Mouse (Mus musculus): Measurements from ENCODE around the gene C530025M09Rik. TPM values are rescaled to one million over a fixed set of nuclear protein-coding genes. Genes with fewer than 3 reads are reported as not detected.

C530025M09Rik gene
- polyA plus RNA-seq, 1 experiment = not detected

DNA sequence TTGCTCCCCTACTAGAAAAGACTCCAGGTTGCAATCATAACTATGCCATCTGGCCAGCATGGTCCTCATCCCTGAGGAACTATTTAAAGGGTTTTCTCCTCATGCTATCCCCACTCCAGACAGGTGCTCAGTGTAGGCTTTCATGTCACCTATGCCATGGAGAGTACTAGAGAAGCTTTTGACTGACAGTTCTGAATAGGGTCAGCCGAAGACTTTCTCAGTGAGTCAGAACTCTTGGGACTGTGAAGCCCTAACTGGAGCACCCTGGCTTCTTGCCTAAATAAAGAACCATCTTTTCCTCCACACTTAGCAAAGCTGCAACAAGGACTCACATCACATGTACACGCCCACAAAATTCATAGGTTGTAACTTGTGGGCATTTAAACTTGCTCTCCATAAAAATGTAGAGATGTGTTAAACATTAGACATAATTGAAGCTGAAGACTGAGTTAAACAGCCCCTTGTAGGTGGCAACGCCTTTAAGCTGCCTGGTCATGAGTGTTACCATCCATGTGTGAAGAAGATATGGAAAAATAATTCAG is 26.3 kb downstream of the C530025M09Rik start:
- no peaks in the 10 kb centered on the region for H3K36me3 ChIP-seq (ENCODE audit: control insufficient read depth, insufficient read depth, low read length)
- H3K27me3 ChIP-seq (ENCODE audit: control insufficient read depth, insufficient read depth, low read length) = no peaks in the 10 kb centered on the region
- H3K4me3 ChIP-seq (ENCODE audit: control insufficient read depth, low read depth, low read length) = no peak overlapping the region
- no peaks in the 10 kb centered on the region for H3K4me1 ChIP-seq (ENCODE audit: control insufficient read depth, insufficient read depth, low read length)
- TF ChIP-seq POLR2A (IDR thresholded peaks at IDR 0.05; ENCODE audit: control insufficient read depth, low read depth, low read length) = no peak
- no peak for TF ChIP-seq CTCF (IDR thresholded peaks at IDR 0.05; ENCODE audit: control insufficient read depth, insufficient read depth, insufficient replicate concordance, low read depth, low read length)
- no peak overlapping the region for H3K27ac ChIP-seq (ENCODE audit: control insufficient read depth, insufficient read depth, low read depth, low read length)

DNA sequence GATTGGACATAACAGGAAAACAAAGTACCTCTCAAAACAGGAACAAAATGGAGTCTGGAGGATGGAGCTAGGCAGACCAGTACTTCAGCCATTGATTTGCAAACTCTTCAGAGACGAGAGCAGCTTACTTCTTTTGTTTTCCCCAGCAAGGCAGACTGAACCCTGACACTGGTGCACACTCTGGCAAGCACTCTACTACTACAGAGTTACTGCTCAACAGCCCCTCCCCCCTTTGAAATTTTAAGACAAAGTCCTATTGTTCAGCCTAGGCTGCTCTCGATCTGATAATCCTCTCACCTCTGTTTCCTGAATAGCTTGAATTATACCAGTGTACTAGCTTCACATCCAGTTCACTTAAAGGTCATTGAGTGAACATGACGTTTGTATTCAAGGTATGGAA is 32.4 kb downstream of the C530025M09Rik start:
- H3K36me3 ChIP-seq (ENCODE audit: control insufficient read depth, insufficient read depth, low read length) = no peaks in the 10 kb centered on the region
- H3K27ac ChIP-seq (ENCODE audit: control insufficient read depth, insufficient read depth, low read depth, low read length) = no peak overlapping the region
- no peak for TF ChIP-seq POLR2A (IDR thresholded peaks at IDR 0.05; ENCODE audit: control insufficient read depth, low read depth, low read length)
- no peak for TF ChIP-seq CTCF (IDR thresholded peaks at IDR 0.05; ENCODE audit: control insufficient read depth, insufficient read depth, insufficient replicate concordance, low read depth, low read length)
- no peaks in the 10 kb centered on the region for H3K4me1 ChIP-seq (ENCODE audit: control insufficient read depth, insufficient read depth, low read length)
- H3K27me3 ChIP-seq (ENCODE audit: control insufficient read depth, insufficient read depth, low read length) = no peaks in the 10 kb centered on the region
- H3K4me3 ChIP-seq (ENCODE audit: control insufficient read depth, low read depth, low read length) = no peak overlapping the region

Other genes starting within 250 kb of the C530025M09Rik start
- 0.12 and 0.35 TPM in 2 replicates for gene Syndig1, start 2.0 kb downstream of the C530025M09Rik start, polyA plus RNA-seq (2012; rRNA removed)

Measured in testis, adult 2 months (tissue).